Mouse (Mus musculus): ENCODE measurements around the gene Tnrc6b.

Tnrc6b gene

DNA sequence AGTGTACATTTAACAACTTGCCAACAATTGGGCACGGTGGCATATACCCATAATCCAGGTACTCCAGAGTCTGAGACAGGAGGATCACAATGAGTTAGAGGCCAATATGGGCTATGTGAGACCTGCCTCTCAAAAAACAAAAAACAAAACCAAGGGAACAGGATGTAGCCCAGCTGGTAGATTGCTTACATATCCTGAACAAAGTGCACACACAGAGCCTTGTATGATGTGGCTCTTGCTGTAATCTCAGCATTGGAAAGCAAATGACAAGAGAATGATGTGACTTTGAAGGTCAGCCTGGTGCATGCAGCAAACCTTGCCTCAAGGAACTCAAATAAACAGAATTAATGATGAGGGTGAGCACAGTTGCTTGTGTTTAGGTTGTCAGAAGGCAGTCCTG, 30.7 kb downstream of the Tnrc6b start:
- no peak for DNase-seq

- no peak for DNase-seq
These were observed 31.9 kb downstream of the Tnrc6b start for GRCm38 (mm10) chr15:80742991-80743474.

DNA sequence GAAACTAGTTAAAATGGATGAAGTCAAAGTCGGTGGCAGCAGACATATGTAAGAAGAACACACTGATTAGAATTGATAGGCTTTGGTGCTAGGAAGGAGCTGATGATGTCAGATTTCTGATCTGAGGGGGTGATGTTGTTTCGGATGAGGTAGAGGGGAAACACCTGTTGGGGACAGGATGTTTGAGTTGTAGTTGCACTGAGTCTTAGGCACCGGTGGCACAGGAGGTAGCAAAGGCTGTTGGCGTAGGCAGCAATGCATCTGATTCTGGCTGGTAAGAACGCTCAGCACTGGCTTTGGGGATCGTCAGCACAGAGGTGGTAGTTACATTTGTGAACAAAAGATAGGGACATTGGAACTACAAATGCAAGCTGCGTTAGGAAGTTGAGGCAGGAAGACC, 32.5 kb downstream of the Tnrc6b start:
- DNase-seq, result peak; percentile 14 to 26

DNA sequence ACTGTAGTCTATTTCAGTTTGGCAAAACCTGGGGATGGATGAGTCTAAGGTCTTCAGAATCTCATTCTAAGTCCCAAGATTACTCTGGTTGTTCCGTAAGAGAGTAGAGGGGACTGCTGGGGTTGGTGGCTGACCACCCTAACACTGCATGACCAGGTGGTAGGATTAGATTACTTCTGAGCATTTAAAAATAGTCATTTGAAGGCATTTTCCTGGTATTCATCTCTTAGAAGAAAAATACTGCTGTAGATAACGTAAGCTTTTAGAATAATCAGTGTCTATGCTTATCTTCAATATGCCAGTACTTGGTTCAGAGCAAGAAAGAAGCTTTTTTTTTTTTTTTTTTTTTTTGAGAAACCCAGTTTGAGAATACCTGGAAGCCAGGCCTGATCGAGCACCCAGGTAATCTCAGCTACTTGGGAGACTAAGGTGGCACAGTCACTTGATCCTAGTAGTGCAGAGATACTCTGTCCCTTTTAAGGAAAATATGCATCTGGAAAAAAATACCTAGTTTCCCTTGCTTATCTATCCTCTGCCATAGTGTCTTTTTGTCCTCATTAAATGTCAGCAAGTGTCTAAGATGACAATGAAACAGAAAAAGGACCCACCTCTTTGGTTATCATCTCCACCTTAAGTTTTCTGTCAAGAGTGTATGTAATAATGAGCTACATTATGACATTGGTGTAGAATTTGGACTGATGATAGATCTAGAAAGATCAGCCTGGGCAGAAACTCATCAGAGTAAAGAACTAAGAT, 33.7 kb downstream of the Tnrc6b start:
- no peak for DNase-seq

GRCm38 (mm10) chr15:80748979-80749378, 37.9 kb downstream of the Tnrc6b start:
- DNase-seq, result no peak

DNA sequence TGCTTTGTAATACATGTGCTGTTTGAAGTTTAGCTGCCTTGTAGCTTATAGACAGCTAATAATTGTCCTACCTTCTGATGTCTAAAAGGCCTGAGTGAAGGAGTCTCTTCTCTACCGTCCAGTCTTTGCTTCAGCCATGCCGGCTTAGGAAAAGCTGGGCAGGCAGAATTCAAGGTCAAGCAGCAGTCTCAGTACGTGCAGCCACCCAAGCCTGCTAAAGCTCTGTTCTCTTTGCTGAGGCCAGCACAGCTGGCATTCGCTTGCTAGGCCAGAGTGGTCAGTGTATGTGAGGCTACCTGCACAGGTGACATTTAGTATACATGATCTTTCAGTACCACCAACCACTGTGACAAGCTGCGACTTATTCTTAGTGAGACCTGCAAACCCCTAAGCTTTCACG, 42.2 kb downstream of the Tnrc6b start:
- no peak for DNase-seq

DNA sequence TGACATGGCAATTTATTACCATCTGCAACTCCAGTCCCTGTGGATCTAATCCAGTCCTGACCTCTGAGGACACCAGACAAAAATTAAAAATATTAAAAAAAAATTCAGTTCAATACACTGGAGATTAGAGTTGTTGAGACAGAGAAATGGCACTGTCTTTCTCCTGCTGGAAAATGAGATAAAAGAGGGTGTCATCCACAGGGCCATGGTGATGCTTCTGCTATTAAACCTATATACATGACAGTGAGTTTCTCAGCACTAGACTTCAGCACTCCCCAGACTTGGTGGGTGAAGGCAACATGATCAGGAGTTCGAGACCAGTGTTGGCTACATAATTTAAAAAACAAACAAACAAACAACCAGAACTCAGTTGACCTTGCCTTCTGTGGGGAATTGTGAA, 43.0 kb downstream of the Tnrc6b start:
- DNase-seq, result no peak

GRCm38 (mm10) chr15:80759451-80759850, 48.3 kb downstream of the Tnrc6b start:
- no peak for DNase-seq

DNA sequence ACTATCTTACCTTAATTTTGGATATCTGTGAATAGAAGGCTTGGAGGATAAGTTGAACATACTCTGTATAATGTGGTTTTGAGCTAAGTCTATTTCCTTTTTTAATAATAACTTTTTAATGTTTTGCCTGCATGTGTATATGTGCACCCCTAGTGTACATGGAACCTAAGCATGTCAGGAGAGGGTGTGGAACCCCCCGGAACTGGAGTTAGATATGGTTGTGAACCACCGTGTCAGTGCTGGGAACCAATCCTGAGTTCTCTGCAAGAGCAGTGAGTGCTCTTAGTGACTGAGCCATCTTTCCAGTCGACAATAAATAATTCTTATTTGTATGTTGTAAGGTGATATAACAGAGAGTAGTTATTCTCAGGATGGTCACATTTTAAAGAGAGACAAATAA, 49.4 kb downstream of the Tnrc6b start:
- no peak for DNase-seq

DNA sequence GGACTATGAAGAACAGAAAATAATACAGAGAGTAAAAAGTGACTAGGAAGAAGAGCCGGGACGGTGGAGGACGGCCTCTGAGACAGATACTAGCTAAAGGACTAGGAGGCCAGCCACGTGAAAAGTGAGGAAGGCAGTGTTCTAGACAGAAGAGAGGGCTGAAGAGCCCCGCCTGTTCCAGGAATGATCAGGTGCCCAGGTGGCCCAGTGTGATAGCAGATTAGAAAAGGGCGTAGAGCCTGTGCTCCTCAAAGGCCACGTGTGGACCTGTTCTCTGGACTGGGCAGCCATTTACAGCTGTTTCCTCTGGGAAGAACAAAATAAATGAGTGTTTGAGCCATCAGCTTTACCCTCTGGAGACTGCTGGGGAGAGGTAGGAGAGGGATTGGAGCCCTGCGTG, 49.8 kb downstream of the Tnrc6b start:
- DNase-seq, result no peak

DNA sequence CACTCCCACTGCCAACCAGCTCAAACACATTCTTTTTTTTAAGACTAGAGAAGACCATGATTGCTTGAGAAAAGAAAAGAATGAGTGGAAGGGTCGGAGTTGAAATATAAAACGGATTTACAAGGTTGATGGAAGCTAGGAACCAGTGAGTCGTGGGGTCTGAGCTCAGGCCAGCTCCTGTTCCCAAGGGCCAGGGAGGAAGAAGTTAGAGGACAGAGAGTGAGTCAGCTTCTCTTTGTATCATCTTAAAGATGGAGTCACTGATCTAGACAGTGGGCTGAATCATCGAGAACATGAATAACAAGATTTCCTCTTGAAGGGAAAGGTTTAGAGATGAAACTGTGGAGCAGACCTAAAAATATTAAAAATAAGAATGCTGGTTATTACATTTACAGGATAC, 51.5 kb downstream of the Tnrc6b start:
- no peak for DNase-seq

- no peak for DNase-seq
These were observed 53.6 kb downstream of the Tnrc6b start for GRCm38 (mm10) chr15:80764666-80765065.

DNA sequence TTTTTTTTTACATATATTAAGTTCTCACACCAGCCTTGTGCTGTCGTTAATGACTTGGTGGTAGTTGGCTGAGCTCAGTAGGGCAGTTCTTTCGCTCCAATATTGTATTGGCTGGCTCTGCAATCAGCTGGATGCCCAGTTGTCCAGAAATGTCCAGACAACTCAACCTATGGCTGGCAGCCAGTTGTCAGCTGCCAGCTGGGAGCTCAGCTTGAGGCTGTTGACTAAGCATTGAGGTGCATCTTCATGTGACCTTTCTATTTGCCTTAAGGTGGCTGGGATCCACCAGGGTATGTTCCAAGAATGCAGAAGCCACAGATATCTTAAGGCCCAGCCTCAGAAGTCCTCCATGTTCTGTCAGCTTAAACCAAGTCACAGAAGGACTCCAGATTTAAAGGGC, 54.3 kb downstream of the Tnrc6b start:
- no peak for DNase-seq

DNA sequence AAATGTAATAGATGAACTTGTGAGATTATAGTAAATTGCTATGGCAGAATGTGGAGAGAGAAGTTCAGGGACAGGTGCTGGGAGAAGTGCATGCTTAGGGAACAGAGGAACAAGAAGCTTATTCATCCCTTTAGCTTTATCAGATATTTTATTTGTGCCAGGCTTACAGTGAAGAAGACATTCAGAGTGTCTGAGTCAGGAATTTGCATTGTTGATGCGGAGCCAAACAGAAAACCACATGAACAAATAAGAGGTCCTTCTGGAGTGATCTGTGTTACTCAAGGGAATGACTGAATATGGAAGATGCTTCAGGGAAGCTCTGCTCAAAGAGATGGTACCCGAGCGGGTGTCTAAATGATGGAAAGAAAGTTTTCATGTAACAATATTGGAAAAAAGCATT, 57.1 kb downstream of the Tnrc6b start:
- no peak for DNase-seq

GRCm38 (mm10) chr15:80771926-80772441, 60.9 kb downstream of the Tnrc6b start:
- DNase-seq, result no peak

- DNase-seq, result no peak
These were observed 63.6 kb downstream of the Tnrc6b start for GRCm38 (mm10) chr15:80774666-80775065.

- no peak for DNase-seq
These were observed 67.9 kb downstream of the Tnrc6b start for GRCm38 (mm10) chr15:80779006-80779405.

DNA sequence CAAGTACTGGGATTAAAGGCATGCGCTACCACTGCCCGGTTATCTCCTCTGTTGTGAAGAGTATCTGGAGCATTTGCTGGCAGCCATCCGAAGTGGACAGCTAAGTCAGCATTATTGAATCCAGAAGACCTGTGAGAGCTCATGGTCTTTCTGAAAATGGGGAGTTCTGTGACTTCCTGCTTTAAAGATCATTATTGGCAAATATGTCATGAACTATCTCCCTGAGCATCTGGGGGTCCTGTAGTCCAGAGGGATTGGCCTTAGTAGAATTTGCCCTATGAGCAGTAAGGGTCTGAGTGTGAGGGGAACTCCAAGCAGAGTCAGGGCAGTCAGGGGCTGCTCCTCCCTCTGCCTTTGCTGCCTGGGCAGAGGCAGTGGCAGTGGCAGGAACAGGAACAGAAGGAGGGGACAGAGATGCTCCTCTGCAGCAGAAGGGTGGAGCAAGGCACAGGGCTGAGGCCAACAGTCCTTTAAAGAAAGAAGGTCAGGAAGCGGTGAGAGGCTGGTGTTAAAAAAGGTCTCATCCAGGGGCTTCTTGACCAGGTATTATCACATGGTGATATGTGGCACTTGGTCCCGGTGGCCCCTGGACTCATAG, 69.1 kb downstream of the Tnrc6b start:
- no peak for DNase-seq

- no peak for DNase-seq
These were observed 70.2 kb downstream of the Tnrc6b start for GRCm38 (mm10) chr15:80781218-80781806.

GRCm38 (mm10) chr15:80784553-80784971, 73.4 kb downstream of the Tnrc6b start:
- DNase-seq, result no peak

DNA sequence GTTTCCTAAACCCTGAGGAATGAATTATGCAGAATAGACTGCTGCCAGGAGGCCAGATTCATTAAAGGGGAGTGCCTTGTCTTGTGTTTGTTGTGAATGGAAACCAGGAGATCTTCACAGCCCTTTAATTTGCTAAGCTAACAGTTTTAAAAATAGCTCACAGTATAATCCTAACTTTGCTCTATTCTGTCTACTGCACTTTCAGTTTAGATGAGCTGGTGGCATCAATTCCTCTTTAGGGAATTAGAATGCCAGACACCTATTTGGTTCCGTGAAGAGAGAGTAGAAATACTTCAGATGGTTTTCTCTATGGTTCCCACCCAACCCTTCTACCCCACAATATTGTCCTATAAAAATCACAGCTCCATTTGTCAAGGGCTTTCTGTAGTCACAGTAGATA, 74.6 kb downstream of the Tnrc6b start:
- DNase-seq, result no peak

- DNase-seq, result no peak
These were observed 76.6 kb downstream of the Tnrc6b start for GRCm38 (mm10) chr15:80787746-80788145.

GRCm38 (mm10) chr15:80792556-80792955, 81.4 kb downstream of the Tnrc6b start:
- no peak for DNase-seq

DNA sequence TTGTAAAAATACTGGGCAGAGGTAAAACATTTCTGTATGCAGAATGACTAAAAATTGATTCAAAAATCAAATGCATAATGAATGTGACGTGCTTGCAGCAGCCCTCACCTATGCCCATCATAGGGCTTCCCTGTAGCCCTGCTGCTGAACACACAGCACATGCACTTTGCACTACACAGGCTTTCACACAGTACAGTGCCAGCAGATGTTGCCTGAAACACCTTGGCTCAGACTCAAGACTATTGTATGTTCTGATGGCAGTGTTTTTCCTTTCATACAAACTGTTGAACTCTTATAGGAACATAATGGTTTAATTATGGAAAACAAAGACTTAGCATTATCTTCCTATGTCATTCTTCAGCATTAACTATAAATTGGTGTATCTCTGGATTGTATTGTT, 84.0 kb downstream of the Tnrc6b start:
- no peak for DNase-seq
